Mouse (Mus musculus) adrenal gland, postnatal 10 days (tissue): Measurements from ENCODE around the gene Gdap2. TPM values are rescaled to one million over a fixed set of nuclear protein-coding genes. Genes with fewer than 3 reads are reported as not detected.

Experiments used
- DNase-seq: peaks from one replicate; pipeline ENCODE4 v3.0.0; 2021; ENCODE audit warnings: mixed read lengths
- long read RNA-seq, 2 experiments: library from polyadenylated mRNA; stranded (forward); transcript quantifications; one replicate each; pipeline ENCODE4 v2.0.0; 2021
- total RNA-seq, 2 experiments: library from RNA; stranded (reverse); gene quantifications; 2 replicates each; pipeline ENCODE4 v1.2.3; 2021

Gene Gdap2
- total RNA-seq: 10 to 100 TPM; 15.6 to 17.0 TPM
- long read RNA-seq, experiment 1, transcript Gdap2-201 (14 exons, 3,008 nt): major isoform, 26 of 32 reads
- long read RNA-seq, experiment 1, partial matches to known transcripts: 3 of 32 reads
- long read RNA-seq, experiment 1, other reads (novel, unspliced or antisense): 2 of 32 reads
- long read RNA-seq, experiment 2, transcript Gdap2-201 (14 exons, 3,008 nt): major isoform, 6 of 9 reads
- long read RNA-seq, experiment 2, partial matches to known transcripts: 1 of 9 reads
- long read RNA-seq, experiment 2, other reads (novel, unspliced or antisense): 2 of 9 reads

DNA sequence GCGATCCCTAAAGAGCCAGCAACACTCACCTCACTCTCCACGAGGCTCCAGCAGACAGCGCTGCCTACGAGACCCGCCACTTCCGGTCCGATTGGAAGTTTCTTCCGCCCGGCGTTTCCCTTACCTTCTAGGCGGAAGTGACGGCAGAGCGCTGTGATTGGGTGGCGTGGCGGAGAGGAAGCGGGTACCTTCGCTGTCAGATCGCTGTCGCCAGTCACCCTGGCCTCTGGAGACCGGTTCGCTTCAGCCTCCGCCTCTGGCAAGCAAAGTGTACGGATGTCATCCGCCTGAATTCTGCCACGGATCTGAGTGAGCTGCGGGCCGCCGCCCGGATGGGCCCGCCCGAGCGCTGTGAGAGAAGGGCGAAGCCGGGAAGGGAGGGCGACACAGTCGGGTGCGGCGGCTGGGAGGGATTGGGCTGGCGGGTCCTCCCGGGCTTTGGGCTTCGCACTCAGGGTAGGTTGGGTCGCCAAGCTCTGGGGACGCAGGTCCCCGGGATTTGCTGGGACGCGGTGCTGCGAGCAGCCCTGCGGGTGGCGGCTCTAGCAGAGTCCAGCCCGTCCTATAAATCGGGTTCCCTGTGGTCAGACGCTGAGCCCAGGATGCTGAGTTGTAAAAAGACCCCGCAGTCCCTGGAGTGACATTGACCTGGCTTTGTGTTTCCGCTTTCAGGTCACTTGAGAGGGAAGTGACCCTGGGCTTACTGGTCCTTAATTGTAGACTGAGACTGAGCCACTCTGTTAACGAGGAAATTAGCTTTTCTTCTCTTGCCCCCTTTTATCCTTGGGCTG, at the start of gene Gdap2, which contains the start of gene Wdr3:
TSS of gene Gdap2 (plus strand) at position 67 of the 791 bp plus-strand sequence.
TSS of gene Wdr3 (minus strand) at position 93 of the 791 bp plus-strand sequence.
- DNase-seq: peak; percentile 97

DNA sequence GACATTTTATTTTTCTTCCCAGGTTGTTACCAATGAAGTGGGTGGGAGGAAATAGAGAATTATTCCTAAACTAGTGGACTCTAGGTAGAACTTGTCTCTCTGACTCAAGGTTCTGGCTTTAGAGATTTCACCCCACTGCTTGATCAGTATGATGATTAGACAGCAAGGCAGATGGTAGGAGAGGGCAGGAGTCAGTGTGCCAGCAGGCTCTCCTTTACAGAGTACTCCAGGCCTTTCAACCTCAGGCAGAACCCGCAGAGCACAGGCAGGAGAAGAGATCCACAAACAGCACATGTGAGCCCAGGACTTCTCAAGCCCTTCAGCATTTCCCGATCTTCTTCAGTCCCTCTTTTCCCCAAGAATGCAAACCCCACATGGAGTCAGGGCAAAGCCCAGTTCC, 43.5 kb upstream of the Gdap2 start:
- no peak for DNase-seq

DNA sequence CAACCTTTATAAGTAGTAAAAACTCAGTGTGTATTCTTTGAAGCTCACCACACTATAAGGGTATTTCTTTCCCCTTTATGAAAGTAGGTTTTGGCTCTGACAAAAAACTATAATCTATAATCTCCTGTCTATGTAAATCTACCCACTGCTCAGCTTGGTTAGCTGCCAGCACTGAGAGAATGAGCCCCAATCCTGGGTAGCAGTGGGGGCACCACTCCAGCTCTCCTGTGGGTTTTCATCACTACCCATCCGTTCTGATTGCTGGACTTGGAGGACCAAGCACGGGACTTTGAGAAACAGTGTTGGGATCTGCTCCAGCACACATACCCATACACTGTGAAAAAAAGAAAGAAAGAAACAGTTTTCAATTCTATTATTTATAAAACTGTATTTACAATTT, 40.2 kb upstream of the Gdap2 start:
- DNase-seq: no peak

DNA sequence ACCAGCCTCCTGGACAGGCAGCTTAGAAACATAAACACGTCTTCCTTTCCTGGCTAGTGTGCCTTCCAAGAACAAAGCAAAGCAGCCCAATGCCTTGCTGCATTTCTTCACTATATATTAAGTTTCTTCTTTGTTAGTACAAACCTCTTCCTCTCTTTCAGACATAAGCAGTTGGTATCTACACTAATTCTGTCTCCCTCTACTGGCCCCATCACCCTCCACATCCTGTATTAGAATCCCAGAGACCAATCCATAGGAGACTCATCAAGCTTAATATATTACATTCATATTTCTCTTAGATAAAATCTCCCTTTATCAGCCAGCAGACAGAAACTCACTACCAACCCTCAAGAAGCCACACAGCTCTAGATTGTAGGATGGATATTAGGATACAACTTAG, 39.7 kb upstream of the Gdap2 start:
- no peak for DNase-seq

DNA sequence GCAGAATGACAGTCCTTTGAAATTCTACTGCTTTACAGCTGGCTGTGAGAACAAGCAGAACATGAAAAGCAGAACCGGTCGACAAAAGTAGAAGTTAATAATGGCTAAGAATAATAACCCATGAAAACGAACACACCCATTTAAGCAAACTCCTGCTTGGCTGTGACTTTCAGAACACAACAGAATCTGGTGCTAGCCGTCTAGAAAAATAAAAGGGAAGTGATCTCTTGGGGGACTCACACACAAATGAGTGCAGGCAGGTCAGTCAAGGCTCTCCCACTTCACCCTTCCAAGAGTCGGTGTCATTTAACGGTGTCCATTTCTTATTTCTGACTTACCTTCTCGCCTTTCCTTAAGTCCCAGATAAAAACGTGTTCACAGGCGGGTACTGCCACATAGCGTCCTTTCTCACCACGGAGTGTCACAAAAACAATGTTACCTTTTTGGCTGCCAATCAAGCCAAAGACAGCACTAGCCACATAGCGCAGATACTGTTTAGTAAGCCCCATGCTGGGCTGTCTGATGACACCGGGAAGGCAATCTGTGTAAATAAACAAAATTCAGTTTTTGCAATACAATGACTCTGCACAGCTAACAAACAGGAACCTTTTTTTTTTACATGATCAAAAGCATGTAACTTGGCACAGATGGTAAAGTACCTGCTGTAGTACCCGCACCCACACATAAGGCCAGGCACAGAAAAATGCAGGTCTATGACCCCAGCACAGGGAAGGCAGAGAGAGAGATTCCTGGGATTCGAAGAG, 1.3 kb upstream of the Gdap2 start:
- no peak for DNase-seq

DNA sequence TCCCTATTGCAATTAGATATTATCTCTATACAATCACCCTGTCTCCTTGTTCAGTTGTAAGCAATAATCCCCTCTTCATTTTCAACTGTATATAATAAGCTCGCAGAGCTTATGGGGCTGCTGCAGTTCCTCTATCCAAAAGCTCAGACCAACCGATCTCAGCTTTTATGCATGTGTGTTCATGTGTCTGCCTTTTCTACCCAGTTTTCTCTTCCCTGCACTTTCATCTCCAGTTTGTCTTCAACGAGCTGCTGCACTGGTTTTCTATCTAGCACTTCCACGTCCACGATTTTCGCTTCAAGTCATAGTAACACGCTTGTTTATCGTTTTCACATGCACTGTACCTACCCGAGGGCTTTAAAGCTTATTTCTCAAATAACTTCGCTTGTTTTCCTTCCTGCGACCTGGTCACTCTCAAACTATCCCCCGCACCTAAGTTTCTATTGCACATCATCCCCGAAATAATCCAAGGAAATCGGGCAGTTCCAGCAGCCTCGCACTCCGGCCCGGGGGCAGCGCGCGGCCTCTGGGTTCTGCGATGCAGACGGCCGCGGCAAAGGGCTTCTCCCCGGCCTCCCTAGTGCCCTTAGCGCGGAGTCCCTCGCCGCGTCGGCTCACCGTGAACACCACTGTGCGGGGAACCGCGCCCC, 391 bp upstream of the Gdap2 start:
- no peak for DNase-seq

DNA sequence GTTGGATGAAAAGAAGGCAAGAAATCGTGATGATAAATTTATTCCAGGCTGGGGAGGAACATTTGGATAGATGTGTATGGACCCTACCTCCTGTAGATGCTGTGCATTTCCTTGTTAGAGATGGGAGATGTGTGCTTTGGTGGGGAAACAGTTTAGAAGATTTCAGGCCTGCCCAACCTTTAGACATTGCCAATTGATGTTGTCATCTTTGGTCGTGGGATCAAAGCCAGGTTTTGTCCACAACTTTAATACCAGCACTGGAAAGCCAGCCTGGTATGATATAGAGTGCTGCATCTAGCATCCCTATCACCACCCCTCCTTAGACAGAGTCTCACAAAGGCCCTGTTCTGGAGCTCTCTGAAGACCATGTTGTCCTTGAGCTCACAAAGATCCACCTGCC, 1.4 kb downstream of the Gdap2 start:
- peak; percentile 15 for DNase-seq

DNA sequence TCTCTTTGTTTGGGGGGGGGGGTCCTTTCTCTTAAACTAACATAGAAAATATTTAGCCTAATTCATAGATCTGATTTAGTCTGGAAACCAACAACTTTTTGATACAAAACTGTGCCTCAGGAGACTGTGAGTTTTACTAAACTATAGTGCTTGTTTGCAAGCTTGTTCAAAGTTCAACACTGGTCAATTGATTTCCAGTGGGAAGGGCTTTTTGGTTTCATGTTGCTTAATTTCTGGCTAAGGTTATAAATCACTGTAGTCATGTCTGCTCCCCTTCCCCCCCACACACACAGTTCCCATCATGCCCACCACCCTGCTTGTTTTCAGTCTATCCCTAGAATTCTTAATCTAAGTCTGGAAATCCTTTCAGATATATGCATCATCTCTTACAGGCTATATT, 2.8 kb downstream of the Gdap2 start:
- no peak for DNase-seq

DNA sequence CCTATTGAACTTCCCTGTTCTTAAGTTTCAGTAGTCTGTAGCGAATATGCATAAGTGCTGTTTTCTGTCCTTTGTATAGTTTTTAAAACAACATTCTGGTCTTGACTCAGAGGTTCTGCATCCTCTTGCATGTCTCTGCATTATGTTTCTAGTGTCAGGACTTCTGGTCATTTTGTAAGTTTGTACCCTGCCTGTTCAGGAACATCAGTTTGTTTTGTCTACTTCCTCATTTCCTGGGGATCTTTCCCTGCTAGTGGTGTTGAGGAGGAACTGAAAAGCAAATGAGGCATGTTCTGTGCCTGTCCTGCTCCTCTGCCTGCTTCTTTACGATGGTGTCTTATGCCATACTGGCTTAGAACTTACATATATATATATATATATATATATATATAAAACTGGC, 13.8 kb downstream of the Gdap2 start:
- no peak for DNase-seq

DNA sequence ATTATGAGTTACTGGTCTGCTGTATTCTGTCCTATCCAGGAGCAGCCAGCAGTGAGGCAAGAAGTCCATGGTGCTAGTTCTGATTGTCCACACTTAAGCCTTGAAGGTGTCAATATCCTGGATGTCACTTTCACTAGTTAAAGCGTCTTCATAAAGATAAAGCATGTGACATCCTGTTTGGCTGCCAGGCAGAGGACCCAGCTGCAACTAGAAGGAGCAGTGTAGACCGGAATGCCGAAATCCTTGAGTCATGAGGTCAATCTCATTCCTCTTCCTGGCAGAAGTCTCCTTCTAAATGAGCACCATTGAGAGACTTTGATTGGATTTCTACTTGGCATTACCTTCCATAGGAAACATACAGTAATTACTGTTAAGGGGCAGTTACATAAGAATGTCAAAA, 18.3 kb downstream of the Gdap2 start:
- DNase-seq: no peak

DNA sequence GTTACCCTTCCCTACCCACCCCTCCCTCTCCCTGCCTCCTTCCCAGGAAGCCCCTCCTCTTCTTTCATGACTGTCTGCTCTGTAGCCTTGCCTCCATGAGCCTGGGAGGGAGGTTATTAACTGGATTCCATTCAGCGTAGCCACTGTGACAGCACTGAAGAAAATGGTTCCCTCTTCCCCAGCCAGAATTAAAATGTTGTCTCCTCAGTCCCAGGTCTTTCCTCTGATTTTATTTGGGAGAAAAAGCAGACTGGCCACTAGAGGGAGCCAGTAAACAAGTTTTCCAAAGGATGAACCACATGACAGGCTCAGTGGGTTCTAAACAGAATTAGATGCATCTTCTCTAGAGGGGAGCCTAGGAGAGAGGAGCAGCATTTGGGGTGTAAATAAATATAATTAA, 27.3 kb downstream of the Gdap2 start:
- DNase-seq: peak; percentile 79

DNA sequence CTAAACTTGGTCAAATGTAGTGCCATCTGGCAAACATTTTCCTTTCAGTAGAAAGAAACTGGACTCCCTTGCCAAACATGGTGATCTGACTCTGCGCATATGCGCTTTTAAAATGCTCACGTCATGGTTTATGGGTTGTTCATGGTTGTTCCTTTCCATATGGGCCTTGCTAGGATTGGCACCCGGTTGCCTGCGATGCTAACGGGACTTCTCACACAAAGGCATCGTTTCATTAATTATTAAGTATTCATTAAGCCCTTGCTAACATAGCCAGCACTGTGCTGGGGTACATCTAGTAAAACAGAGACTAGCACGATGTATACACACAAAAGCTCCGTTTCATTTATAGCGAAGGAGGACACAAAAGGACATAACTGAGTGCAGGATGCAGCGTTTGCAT, 27.7 kb downstream of the Gdap2 start:
- DNase-seq: no peak

DNA sequence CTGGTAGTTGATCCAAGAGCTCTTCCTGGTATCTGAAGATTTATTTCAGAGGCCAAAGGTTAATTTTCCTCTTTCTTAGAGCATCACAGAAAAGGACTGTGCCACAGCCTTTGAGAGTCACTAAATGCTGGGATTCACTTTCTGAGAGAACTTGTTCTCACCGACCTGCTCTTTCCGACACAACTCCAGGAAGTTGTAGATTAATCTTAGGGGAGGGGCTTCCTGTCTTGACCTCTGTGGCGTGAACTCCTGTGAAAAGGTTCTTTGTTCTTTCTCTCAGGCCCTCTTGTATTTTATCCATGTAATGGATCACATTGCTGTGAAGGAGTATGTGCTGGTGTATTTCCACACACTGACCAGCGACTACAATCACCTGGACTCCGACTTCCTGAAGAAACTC, 32.0 kb downstream of the Gdap2 start:
- no peak for DNase-seq

DNA sequence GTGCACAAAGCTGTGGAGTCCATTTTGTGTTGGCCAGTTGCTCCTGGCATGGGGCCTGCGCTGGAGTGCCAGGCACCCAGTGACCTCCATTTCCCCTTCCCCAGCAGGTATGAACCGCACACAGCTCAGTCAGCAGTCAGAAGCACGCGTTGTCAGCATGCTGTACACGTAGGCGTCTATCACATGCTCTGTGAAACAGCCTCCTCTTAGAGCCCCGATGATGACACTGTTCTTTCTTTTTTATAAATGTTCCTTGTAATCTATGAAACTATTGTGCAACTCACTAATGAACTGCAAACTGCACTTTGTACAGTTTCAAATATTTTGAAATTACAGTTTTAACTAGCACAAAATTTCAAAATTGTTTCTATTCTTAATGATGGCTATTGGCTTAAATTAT, 39.4 kb downstream of the Gdap2 start:
- peak; percentile 23 for DNase-seq

DNA sequence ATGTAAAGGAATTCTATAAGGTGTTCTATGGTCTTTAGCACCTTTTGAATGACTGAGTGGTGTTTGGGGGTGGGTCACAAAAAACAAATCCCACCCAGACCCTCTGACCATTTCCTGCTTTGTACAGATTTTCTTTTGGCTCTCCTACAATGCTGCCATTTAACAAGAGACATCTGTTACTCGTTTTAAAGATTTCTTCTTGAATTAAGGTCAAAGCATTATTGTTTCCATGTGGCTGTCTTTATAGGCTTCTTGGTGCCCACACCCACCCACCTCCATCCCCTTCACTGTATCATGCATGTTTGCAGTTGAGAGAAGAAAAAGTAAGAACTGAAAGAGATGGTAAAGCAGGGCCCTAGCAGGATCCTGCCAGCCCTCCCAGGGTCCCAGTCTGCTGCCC, 44.8 kb downstream of the Gdap2 start:
- DNase-seq: no peak

DNA sequence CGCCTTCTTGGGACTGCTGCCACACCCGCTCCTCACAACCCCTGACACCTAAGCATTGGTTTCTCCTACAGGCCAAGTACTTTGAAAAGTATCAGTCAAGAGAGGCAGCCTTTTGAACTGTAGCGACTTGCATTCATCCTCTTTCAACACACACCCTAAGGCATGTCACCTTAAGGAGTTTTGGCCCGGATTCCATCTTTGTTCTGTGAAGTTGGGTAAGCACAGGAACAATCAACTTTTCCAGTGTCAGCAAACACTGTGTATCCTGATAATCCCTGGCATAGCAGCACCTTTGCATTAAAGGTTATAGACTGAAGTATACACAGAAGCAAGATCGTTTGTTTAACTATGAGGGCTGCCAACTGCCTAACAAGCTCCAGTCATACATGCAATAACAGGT, 53.3 kb downstream of the Gdap2 start:
- no peak for DNase-seq

DNA sequence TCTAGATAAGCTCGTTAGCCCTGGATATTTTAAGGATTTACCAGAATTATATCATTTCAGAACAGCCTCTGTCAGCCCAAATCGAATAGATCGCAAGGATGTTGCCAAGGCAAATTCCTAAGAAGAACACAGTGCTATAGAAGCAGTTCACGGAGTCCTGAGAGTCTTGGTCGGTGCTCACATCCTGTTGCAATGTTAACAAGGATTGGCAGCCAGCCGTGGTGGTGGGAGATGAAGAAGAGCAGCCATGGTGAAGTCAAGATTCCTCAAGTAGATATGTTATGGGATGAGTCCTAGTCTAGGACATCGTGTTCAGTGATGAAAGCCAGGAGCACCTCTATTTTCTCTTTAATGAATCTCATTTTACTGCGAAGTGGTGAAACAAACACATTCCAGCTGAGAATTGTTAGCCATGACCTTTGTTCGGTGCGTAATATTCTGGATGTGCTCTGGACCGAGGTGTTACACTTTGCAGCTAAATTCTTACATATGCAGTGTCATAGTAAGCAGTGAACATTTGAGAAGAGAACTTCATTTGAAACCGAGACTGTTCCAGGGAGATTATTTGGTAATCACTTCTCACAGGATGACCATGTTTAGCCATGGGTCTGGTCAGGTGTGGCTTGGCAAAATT, 63.3 kb downstream of the Gdap2 start:
- DNase-seq: no peak

DNA sequence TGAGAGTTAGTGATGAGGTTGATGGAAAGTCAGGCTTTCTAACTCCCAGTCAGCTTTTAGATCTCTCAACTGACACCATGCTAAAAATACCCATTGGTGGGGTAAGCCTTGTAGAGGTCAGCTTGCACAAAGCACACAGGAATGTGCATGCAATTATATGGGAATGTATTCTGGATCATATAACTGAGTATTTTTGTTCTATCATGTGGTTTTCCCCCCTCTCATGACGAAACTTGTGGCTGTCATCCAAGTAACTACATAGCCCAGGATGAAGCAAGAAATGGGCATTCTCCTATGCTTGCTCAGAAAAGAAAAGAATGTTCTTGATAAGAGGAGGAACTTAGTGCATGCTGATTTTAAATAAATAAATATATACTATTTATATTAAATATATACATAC, 65.3 kb downstream of the Gdap2 start:
- no peak for DNase-seq

DNA sequence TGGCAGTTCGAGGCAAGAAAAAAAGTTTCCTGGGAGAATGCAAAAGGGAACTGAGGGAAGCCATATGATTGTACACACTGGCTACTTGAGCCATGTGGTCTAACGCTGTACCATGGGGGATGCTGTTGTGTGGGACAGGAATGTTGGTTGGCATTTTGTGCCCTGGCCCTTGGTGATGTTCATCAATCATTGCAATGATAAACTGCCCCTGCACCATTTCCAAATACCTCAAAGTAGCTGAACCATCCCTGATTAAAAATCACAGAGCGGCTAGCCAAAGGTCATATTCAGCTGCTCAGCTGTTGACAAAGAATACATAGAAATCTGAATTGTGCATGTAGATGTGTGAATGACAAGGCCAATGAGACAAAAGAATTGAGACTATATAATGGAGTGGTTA, 66.8 kb downstream of the Gdap2 start:
- DNase-seq: no peak

DNA sequence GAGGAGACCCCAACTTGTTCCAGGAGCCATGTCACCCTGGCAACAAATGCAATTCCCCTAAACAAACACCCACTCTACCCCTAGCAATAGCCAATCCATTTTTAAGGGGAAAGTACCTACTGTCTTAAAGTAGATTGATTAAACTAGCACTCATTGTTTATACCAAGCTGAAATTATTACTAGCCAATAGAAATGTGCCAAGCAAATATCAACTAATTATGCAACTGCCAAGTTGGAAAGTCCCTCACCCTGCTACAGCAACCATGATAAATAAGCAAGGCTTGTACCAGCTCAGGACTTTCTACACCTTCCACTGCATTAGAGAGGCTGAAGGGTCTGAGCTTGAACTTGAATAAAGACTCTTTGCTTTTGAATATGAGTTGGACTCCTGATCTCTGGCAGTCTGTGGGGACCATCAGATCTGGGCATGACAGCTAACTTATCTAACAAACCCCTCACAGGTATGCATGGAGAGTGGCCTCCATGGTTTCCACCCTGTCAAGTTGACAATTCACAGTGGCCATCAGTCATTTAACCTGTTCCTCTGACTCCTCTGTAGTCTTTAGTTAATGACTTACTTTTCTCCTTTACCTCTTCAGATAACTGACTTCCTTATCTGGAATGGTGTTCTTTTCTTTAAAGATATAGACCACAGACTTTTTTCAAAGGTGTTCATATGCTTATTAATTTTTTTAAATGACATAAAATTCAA, 74.7 kb downstream of the Gdap2 start:
- no peak for DNase-seq

DNA sequence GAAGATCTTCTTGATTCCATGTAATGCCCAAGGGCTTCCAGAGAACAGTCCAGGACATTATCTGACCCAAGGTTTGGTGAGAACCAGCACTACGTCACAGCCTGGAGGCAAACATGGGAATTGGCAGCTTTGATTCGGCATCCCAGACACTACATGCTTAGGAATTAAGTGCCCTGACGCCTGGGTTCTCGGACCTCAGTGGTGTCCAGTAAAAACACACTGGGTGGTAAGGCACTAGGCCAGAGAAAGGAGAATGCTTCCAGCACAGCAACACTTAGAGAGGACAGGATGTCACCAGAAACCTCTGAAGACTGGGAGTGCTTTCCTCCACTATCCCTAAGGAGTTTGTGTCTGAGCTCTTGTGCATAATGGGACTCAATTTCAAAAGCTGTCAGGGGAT, 80.0 kb downstream of the Gdap2 start:
- no peak for DNase-seq
